Mouse (Mus musculus) heart, embryonic 14.5 days (tissue): Measurements from ENCODE around the gene Gm20458. TPM values are rescaled to one million over a fixed set of nuclear protein-coding genes. Genes with fewer than 3 reads are reported as not detected.

ENCODE experiments used
- ATAC-seq: fragments of 200-750 bp; cut with Nextera tagmentation; 2 replicates; pipeline ENCODE4 v1.8.0; 2017; ENCODE audit warnings: low read depth, moderate TSS enrichment; ENCODE audit not compliant: insufficient number of reproducible peaks, insufficient read depth, low FRiP score
- H3K27ac ChIP-seq, 2 experiments: fragments of 200-500 bp in 1 of 2; fragments of 300-500 bp in 1 of 2; sonication (generic) in 1 of 2; replicated peaks in 1 of 2; 2 replicates each; pipeline ENCODE4 v1.5.1; 2012 to 2014; ENCODE audit warnings: low read depth in 2 of 2, low read length in 2 of 2, control low read depth in 1 of 2, mild to moderate bottlenecking in 1 of 2, mixed read lengths in 1 of 2; ENCODE audit not compliant: control insufficient read depth in 1 of 2, insufficient read depth in 1 of 2
- H3K27me3 ChIP-seq: fragments of 300-500 bp; sonication (generic); 2 replicates; pipeline ENCODE4 v1.6.1; 2014; ENCODE audit warnings: mild to moderate bottlenecking, low read length, control low read depth; ENCODE audit not compliant: control insufficient read depth, insufficient read depth
- H3K36me3 ChIP-seq: fragments of 300-500 bp; sonication (generic); 2 replicates; pipeline ENCODE4 v1.6.1; 2014; ENCODE audit warnings: mild to moderate bottlenecking, control low read depth, low read length, mixed read lengths; ENCODE audit not compliant: control insufficient read depth, insufficient read depth
- H3K4me1 ChIP-seq, 2 experiments: fragments of 200-500 bp in 1 of 2; fragments of 300-500 bp in 1 of 2; sonication (generic) in 1 of 2; 2 replicates each; pipeline ENCODE4 v1.6.1; 2012 to 2014; ENCODE audit warnings: low read length in 2 of 2, control low read depth in 1 of 2, mixed read lengths in 1 of 2; ENCODE audit not compliant: control insufficient read depth in 2 of 2, insufficient read depth in 2 of 2
- H3K4me2 ChIP-seq: fragments of 300-500 bp; sonication (generic); 2 replicates; pipeline ENCODE4 v1.6.1; 2014; ENCODE audit warnings: mild to moderate bottlenecking, low read length
- H3K4me3 ChIP-seq, 2 experiments: fragments of 200-500 bp in 1 of 2; fragments of 300-500 bp in 1 of 2; sonication (generic) in 1 of 2; 2 replicates each; pipeline ENCODE4 v1.5.1; 2012 to 2014; ENCODE audit warnings: low read length in 2 of 2, mild to moderate bottlenecking in 2 of 2, control low read depth in 1 of 2, low read depth in 1 of 2, moderate library complexity in 1 of 2; ENCODE audit not compliant: control insufficient read depth in 1 of 2, insufficient read depth in 1 of 2
- H3K9ac ChIP-seq: fragments of 300-500 bp; sonication (generic); 2 replicates; pipeline ENCODE4 v1.6.1; 2014; ENCODE audit warnings: mild to moderate bottlenecking, low read length
- H3K9me3 ChIP-seq: fragments of 300-500 bp; sonication (generic); 2 replicates; pipeline ENCODE4 v1.6.1; 2016; ENCODE audit warnings: low read length, control low read depth; ENCODE audit not compliant: control insufficient read depth
- WGBS: fragments of 180-500 bp; shearing (Covaris S2); extraction: QIAGEN DNeasy Blood & Tissue Kit; methylation state at CpG from one replicate; pipeline ENCODE4 v1.1.7; 2014; 5-methylcytosine and 5-hydroxymethylcytosine counted together
- polyA plus RNA-seq: library from polyadenylated mRNA; unstranded; fragments of >200 nt; fragmentation: Nextera tagmentation; extraction: Ambion mirVana; gene quantifications from 2 replicates; pipeline ENCODE4 v1.2.1, GENCODE M21; 2014

The Gm20458 gene
- 8.0 and 16.3 TPM in 2 replicates for polyA plus RNA-seq

DNA sequence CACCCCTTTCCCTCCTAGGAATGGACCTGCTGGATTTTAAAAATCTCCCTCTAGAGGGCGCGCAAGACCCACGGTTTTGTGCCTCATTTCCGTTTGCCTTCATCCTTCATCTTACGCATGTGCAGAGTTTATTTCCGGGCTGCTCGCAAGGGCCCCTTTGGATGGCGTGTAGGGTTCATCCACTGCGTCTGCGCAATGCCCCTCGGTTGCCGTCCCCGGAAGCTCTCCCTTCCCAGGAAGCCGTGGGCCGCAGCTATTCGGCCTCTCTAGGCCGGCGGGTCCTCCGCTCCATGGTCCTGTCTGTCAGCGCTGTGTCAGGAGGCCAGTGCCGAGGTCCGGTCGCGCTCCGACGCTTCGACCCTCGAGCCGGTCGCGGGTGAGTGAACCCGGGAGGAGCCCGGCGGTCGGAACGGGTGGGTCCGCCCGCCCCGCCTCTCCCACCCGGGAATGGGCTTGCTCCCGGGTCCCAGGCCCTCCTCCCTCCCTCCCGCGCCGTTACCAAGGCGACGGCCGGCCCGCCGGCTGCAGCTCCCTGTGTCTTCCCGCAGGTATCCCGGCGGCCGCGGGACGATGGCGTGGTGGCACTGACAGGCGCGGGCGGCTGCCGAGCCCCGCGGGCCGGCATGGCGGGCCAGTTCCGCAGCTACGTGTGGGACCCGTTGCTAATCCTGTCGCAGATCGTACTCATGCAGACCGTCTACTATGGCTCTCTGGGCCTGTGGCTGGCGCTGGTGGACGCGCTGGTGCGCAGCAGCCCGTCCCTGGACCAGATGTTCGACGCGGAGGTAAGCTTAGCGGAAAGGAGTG lies at the start of gene Gm20458:
Gm20458 (plus strand) TSS at position 223 of the 807 bp plus-strand sequence.
- under 1% methylated on average over 75 of the region's 79 CpGs for WGBS
- Histone ChIP-seq H3K4me2 (peak within 1 kb of the TSS; percentile 84), H3K4me1 (peaks cover 9 to 15% of the 10 kb centered on the region in 2 experiments), H3K4me3 (peak within 1 kb of the TSS; percentile 71 to 79), H3K9me3 (no peaks in the 10 kb centered on the region), H3K9ac (peak within 1 kb of the TSS; percentile 75), H3K27me3 (no peaks in the 10 kb centered on the region), H3K27ac (peak within 1 kb of the TSS in 1 of 2 experiments; percentile 59; a peak in 3 of 4 replicates), H3K36me3 (peaks cover 35% of the 10 kb centered on the region)
- ATAC-seq = peak; percentile 98

DNA sequence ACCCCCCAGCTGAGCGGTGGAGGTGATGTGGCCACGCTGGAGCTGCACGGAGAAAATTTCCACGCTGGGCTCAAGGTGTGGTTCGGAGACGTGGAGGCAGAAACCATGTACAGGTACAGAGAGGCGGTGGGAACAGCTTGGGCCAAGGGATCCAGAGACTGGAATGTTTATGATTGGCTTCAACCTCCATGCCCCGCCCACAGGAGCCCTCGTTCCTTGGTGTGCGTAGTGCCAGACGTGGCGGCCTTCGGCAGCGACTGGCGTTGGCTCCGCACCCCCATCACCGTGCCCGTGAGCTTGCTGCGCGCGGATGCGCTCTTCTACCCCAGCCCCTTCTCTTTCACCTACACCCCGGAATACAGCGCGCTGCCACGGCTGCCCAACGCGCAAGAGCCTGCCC lies 46.6 kb upstream of the Gm20458 start:
- Histone ChIP-seq H3K4me2 (peak overlapping the region; percentile 56), H3K9ac (peak overlapping the region; percentile 34; the same call in 1 of the 2 replicates), H3K4me3 (peak overlapping the region in 1 of 2 experiments; percentile 17; a peak in 1 of 4 replicates), H3K27me3 (peaks cover 37% of the 10 kb centered on the region), H3K4me1 (peaks cover 4 to 8% of the 10 kb centered on the region in 2 experiments; a peak in 2 of 4 replicates), H3K9me3 (no peaks in the 10 kb centered on the region), H3K36me3 (no peaks in the 10 kb centered on the region), H3K27ac (no peak overlapping the region)
- WGBS = 21% methylated on average over 28 of the region's 28 CpGs
- no peak for ATAC-seq

DNA sequence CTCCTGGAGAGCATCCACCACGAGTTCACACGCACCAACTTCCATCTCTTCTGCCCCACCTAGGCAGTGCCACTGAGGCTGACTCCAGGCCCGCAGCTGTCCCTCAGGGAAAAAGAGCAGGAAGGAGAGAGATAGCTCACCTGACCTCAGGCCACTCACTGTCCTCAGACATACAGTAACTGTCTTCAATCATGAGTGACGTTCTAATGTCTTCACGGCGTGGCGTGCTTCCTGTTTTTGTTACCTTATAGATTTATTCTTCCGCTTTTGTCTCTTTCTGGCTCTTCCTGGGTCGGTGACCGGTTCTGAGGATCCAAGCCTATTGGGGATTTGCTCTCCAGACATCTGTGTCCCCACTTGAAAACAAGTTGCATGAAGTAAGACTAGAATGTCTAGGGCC lies 46.2 kb upstream of the Gm20458 start:
- no peak for ATAC-seq
- Histone ChIP-seq H3K9me3 (no peaks in the 10 kb centered on the region), H3K4me3 (peak overlapping the region in 1 of 2 experiments; percentile 17; a peak in 1 of 4 replicates), H3K9ac (peak overlapping the region; percentile 34; the same call in 1 of the 2 replicates), H3K27me3 (peaks cover 33% of the 10 kb centered on the region), H3K4me1 (peaks cover 4 to 8% of the 10 kb centered on the region in 2 experiments; a peak in 2 of 4 replicates), H3K4me2 (peak overlapping the region; percentile 56), H3K36me3 (no peaks in the 10 kb centered on the region), H3K27ac (no peak overlapping the region)
- WGBS = 58% methylated on average over 10 of the region's 10 CpGs

DNA sequence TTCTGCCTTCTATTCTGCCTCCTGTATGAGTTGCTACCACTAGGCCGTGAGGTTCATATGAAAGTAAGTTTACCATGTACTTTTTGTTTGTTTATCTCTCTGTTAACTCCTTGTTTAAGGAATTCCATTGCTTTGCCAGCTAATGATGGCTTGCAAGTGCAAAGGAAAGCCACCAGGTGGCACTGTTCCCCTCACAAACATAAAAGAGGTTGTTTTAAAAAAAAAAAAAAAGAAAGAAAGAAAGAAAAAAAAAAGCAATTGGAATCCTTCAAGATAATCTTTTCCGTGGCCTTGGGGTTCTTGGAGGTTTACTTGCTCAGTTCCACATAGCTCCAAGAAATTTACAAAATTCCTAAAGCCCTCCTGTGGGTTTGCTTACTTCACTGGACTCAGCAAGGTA lies 43.6 kb upstream of the Gm20458 start:
- no peaks in the 10 kb centered on the region for H3K9me3 ChIP-seq
- H3K4me3 ChIP-seq = no peak overlapping the region
- peaks cover 4 to 8% of the 10 kb centered on the region in 2 experiments; a peak in 2 of 4 replicates for H3K4me1 ChIP-seq
- WGBS = 1% methylated on average over 2 of the region's 2 CpGs
- no peak for ATAC-seq
- H3K36me3 ChIP-seq = no peaks in the 10 kb centered on the region
- no peak overlapping the region for H3K27ac ChIP-seq
- peaks cover 16% of the 10 kb centered on the region for H3K27me3 ChIP-seq
- H3K9ac ChIP-seq = no peak overlapping the region
- H3K4me2 ChIP-seq = no peak overlapping the region

DNA sequence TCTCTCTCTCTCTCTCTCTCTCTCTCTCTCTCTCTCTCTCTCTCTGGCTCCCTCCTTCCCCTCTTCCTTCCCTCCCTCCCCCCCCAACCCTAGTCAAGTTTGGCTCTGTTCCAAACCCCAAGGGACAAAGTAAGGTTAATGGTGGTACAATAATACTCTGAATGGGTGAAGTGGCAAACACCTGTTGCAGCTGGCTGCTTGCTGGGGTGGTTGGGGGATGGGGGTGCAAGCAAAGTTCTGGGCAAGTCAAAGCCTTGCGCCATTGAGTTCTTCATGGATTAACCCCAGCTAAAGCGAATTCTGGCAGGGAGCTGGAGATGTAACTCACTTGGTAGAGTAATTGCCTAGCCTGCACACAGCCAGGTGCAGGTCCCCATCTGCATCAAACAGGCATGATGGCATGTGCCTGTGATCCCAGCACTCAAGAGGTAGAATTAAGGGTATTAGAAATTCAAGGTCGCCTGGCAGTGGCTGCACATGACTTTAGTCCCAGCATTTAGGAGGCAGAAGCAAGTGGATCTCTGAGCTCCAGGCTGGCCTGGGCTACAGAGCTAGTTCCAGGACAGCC lies 42.4 kb upstream of the Gm20458 start:
- no peak overlapping the region for H3K27ac ChIP-seq
- 35% methylated on average over 3 of the region's 3 CpGs for WGBS
- no peak overlapping the region for H3K9ac ChIP-seq
- no peak overlapping the region for H3K4me2 ChIP-seq
- no peak overlapping the region for H3K4me3 ChIP-seq
- H3K9me3 ChIP-seq = no peaks in the 10 kb centered on the region
- H3K27me3 ChIP-seq = peaks cover 16% of the 10 kb centered on the region
- no peak for ATAC-seq
- peaks cover 4 to 8% of the 10 kb centered on the region in 2 experiments; a peak in 2 of 4 replicates for H3K4me1 ChIP-seq
- H3K36me3 ChIP-seq = peaks cover 2% of the 10 kb centered on the region; the same call in 1 of the 2 replicates

DNA sequence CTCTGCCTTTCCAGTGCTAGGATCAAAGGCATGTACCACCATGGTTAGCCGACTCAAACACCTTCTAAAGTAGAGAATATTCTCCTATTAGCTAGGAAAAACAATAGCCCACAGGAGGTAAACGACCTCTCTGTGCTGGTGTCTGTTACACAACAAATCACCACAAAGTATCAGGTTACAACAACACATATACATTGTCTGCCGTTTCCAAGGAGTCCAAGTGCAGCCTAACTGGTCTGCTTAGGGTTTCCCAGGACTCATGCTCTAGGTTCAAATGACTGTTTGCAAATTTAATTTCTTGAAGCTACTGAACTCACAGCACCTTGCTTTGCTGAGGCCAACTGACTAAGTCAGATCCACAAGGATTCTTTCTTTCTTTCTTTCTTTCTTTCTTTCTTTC lies 41.3 kb upstream of the Gm20458 start:
- Histone ChIP-seq H3K4me2 (no peak overlapping the region), H3K9me3 (no peaks in the 10 kb centered on the region), H3K27ac (no peak overlapping the region), H3K4me1 (peaks cover 0 to 6% of the 10 kb centered on the region in 2 experiments; a peak in 2 of 4 replicates), H3K9ac (no peak overlapping the region), H3K4me3 (no peak overlapping the region), H3K27me3 (peaks cover 6% of the 10 kb centered on the region), H3K36me3 (peaks cover 12% of the 10 kb centered on the region; the same call in 1 of the 2 replicates)
- no peak for ATAC-seq
- 9% methylated on average over 3 of the region's 3 CpGs for WGBS

DNA sequence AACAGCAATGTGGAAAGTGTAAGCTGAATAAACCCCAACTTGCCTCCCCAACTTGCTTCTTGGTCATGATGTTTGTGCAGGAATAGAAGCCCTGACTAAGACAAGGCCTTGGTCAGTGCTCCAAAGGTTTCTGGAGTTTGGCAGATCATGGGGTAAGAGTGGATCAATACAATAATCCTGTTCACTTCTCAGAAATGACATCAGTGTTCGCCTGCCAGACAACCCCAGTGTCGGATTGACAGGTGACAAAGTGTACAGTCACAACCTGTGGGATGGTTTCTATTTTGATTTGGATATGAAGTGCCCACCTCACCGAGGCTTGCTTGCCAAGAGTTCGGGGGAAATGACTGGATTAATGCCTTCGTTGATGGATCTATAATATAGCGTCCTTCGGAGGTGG lies 39.5 kb upstream of the Gm20458 start:
- 83% methylated on average over 7 of the region's 7 CpGs for WGBS

More for the DNA sequence above, 39.5 kb upstream of the Gm20458 start:
- Histone ChIP-seq H3K4me2 (no peak overlapping the region), H3K9ac (no peak overlapping the region), H3K4me3 (no peak overlapping the region), H3K27ac (no peak overlapping the region), H3K27me3 (no peaks in the 10 kb centered on the region), H3K4me1 (peaks cover 0 to 6% of the 10 kb centered on the region in 2 experiments; a peak in 2 of 4 replicates), H3K9me3 (no peaks in the 10 kb centered on the region), H3K36me3 (peaks cover 24% of the 10 kb centered on the region; the same call in 1 of the 2 replicates)
- ATAC-seq = no peak
